Mouse (Mus musculus) ES-E14 (cell line): ENCODE results near the gene Tle2. TPM values are rescaled to one million over a fixed set of nuclear protein-coding genes. Genes with fewer than 3 reads are reported as not detected.

Source experiments
- DNase-seq: peaks from one replicate; pipeline ENCODE4 v3.0.0-alpha.2; 2013; ENCODE audit warnings: low read depth, low spot score
- H3K27ac ChIP-seq: 2 replicates; pipeline ENCODE4 v1.5.1; 2012; ENCODE audit warnings: low read depth, mild to moderate bottlenecking, low read length, moderate library complexity, mixed read lengths; ENCODE audit not compliant: poor library complexity, insufficient read depth, severe bottlenecking
- H3K36me3 ChIP-seq: 2 replicates; pipeline ENCODE4 v1.6.1; 2012; ENCODE audit warnings: mild to moderate bottlenecking, low read length, moderate library complexity, mixed read lengths; ENCODE audit not compliant: control insufficient read depth, poor library complexity, insufficient read depth, severe bottlenecking
- H3K4me1 ChIP-seq, 2 experiments: fragments of 150-350 bp in 1 of 2; sonication (generic) in 1 of 2; 2 replicates each; pipeline ENCODE4 v1.6.1; 2012; ENCODE audit warnings: low read length in 2 of 2, mild to moderate bottlenecking in 1 of 2, mixed read lengths in 1 of 2; ENCODE audit not compliant: control insufficient read depth in 2 of 2, insufficient read depth in 2 of 2, poor library complexity in 1 of 2
- H3K4me3 ChIP-seq, 2 experiments: fragments of 150-350 bp in 1 of 2; sonication (generic) in 1 of 2; 2 replicates each; pipeline ENCODE4 v1.5.1; 2012; ENCODE audit warnings: low read length in 2 of 2, low read depth in 1 of 2, mild to moderate bottlenecking in 1 of 2, mixed read lengths in 1 of 2; ENCODE audit not compliant: insufficient read depth in 1 of 2, poor library complexity in 1 of 2, severe bottlenecking in 1 of 2
- H3K9ac ChIP-seq: 2 replicates; pipeline ENCODE4 v1.6.1; 2012; ENCODE audit warnings: low read depth, mild to moderate bottlenecking, low read length, mixed read lengths; ENCODE audit not compliant: poor library complexity, insufficient read depth, severe bottlenecking
- H3K9me3 ChIP-seq: fragments of 150-350 bp; sonication (generic); 2 replicates; pipeline ENCODE4 v1.6.1; 2012; ENCODE audit warnings: low read depth, mild to moderate bottlenecking, low read length; ENCODE audit not compliant: control insufficient read depth, insufficient read depth
- CHD2 ChIP-seq: IDR thresholded peaks from 2 replicates; pipeline ENCODE4 v1.6.1; 2014; ENCODE audit warnings: mild to moderate bottlenecking, low read depth, low read length, inconsistent platforms
- HCFC1 ChIP-seq: IDR thresholded peaks from 2 replicates; pipeline ENCODE4 v1.6.1; 2012; ENCODE audit warnings: low read length, inconsistent platforms, borderline replicate concordance; ENCODE audit not compliant: insufficient read depth
- MAFK ChIP-seq: IDR thresholded peaks from 2 replicates; pipeline ENCODE4 v1.6.1; 2014; ENCODE audit warnings: mild to moderate bottlenecking, low read depth, low read length, inconsistent platforms; ENCODE audit not compliant: insufficient read depth
- ZC3H11A ChIP-seq: IDR thresholded peaks from 2 replicates; pipeline ENCODE4 v1.6.1; 2012; ENCODE audit warnings: low read depth, mild to moderate bottlenecking, inconsistent platforms, low read length, borderline replicate concordance
- ZNF384 ChIP-seq: IDR thresholded peaks from 2 replicates; pipeline ENCODE4 v1.6.1; 2012; ENCODE audit warnings: low read depth, low read length, inconsistent platforms
- in situ Hi-C, 2 experiments: fragments of 600-800 bp; cut with MboI; formaldehyde crosslinking; loops; one replicate each; pipeline ENCODE4 v1.15.1; 2025; ENCODE audit warnings: low sequenced_read_pairs in 2 of 2, inconsistent platforms in 1 of 2; ENCODE audit not compliant: unreplicated experiment in 2 of 2
- total RNA-seq: library from RNA; depleted of rRNA; stranded (reverse); fragments of 300-350 nt; gene quantifications from 2 replicates; pipeline ENCODE4 v1.2.3, GENCODE M21; 2012; rRNA removed

The Tle2 gene
- total RNA-seq, 1 experiment, result 2.4 TPM

DNA sequence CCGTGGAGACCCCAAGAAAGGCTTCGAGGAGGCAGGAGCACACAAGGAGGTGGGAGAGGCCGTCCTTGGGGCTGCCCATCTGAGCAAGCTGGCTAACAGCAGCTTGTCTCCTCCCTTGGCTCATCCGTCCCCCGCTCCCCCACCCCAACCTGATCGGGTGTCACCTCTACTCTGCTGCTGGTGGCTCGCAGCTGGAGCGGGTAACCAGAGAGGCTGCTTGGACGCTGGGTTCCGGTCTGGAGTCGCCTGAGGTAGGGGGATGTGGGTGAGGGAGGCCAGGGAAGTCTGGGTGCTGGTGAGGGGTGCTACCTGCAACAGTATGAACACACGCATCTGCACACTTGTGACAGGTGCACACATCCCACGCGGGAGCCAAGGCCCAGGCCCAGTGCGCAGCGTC is 54.0 kb downstream of the Tle2 start, which contains the start of gene Ankrd24:
Gene Ankrd24, plus strand, starts transcription at position 151 of the 400 bp plus-strand sequence.
- in situ Hi-C loops, result no loop called here
- Histone ChIP-seq H3K4me3 (peak within 1 kb of the TSS; percentile 93 to 97), H3K4me1 (peaks cover 8 to 32% of the 10 kb centered on the region in 2 experiments; a peak in 3 of 4 replicates), H3K36me3 (0 out of 2 replicates have a peak, but pooled peaks cover 3% of the 10 kb centered on the region), H3K27ac (peak within 1 kb of the TSS; percentile 89), H3K9me3 (no peaks in the 10 kb centered on the region), H3K9ac (peak within 1 kb of the TSS; percentile 94)
- TF ChIP-seq ZNF384 (no peak), MAFK (no peak), ZC3H11A (no peak), CHD2 (no peak), HCFC1 (no peak)
- no peak for DNase-seq

DNA sequence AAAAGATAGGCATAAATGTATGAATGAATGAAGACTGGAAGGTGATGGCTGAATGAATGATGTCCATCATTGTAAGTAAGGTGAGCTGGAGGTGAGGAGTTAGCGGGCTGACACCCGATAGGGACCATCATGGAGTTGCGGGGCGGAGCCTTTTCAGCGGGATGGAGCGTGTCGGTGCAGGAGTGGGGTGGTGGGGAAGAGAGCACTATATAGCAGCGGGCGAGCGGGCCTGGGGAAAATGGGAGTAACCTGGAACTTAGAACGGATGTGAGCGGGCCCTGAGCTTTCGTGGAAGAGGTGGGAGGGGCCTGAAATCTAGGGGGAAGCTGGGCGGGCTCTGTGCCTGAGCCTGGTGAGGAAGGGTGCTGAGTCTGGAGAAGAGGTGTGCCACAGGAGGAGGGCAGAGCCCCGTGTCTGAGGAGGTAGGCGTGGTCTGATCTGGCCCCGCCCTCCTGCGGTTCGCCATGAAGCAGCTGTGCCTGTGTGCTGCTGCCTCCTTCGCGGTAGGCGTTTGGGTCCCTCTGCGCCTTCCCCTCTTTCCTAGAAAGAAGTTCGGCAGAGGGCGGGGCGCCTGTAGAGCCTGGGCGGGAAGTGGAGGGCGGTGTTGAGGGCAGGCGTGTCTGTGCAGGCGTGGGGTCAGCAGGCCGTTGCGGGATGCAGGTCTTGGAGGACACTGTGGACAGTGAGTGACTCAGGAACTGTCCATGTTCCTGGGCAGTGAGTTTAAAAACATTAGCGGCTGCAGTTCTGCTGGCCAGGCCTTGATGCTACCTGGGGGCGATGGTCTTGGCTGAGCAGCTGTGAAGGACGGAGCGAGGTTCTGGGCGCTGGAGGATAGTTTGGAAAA is 59.1 kb downstream of the Tle2 start:
- H3K4me1 ChIP-seq, result peaks cover 2 to 23% of the 10 kb centered on the region in 2 experiments; a peak in 2 of 4 replicates
- no peaks in the 10 kb centered on the region for H3K9me3 ChIP-seq
- in situ Hi-C loops, result no loop called here
- peak; percentile 91 for DNase-seq
- TF ChIP-seq ZC3H11A, result no peak
- no peak for TF ChIP-seq HCFC1
- no peak for TF ChIP-seq CHD2
- no peak for TF ChIP-seq ZNF384
- no peak for TF ChIP-seq MAFK
- H3K36me3 ChIP-seq, result no peaks in the 10 kb centered on the region
- H3K27ac ChIP-seq, result no peak overlapping the region
- H3K4me3 ChIP-seq, result peak overlapping the region; percentile 45 to 68
- H3K9ac ChIP-seq, result peak overlapping the region; percentile 32; the same call in 1 of the 2 replicates

- no peak for DNase-seq
- peaks cover 2 to 18% of the 10 kb centered on the region in 2 experiments; a peak in 2 of 4 replicates for H3K4me1 ChIP-seq
- no peak overlapping the region for H3K27ac ChIP-seq
- H3K36me3 ChIP-seq, result no peaks in the 10 kb centered on the region
- TF ChIP-seq CHD2 (no peak), HCFC1 (no peak), ZC3H11A (no peak), MAFK (no peak), ZNF384 (no peak)
- in situ Hi-C loops, result no loop called here
- H3K9me3 ChIP-seq, result no peaks in the 10 kb centered on the region
- H3K4me3 ChIP-seq, result no peak overlapping the region
- no peak overlapping the region for H3K9ac ChIP-seq
Observed at GRCm38 (mm10) chr10:81636338-81636737, 62.0 kb downstream of the Tle2 start.

- TF ChIP-seq MAFK, result no peak
- no peak for TF ChIP-seq CHD2
- TF ChIP-seq ZNF384, result no peak
- no peak for TF ChIP-seq ZC3H11A
- peaks cover 2 to 21% of the 10 kb centered on the region in 2 experiments; a peak in 2 of 4 replicates for H3K4me1 ChIP-seq
- H3K4me3 ChIP-seq, result no peak overlapping the region
- no peak for DNase-seq
- H3K9ac ChIP-seq, result no peak overlapping the region
- H3K9me3 ChIP-seq, result no peaks in the 10 kb centered on the region
- no peak overlapping the region for H3K27ac ChIP-seq
- in situ Hi-C loops, result no loop called here
- no peaks in the 10 kb centered on the region for H3K36me3 ChIP-seq
Observed at GRCm38 (mm10) chr10:81638101-81638500, 63.7 kb downstream of the Tle2 start.

Other genes starting within 250 kb of the Tle2 start
- 2.3 and 4.5 TPM in 2 replicates for gene Tbxa2r, start 245.8 kb upstream of the Tle2 start, total RNA-seq
- gene Gipc3, start 231.3 kb upstream of the Tle2 start, total RNA-seq, result 0.09 and 0.16 TPM in 2 replicates
- 43.5 and 55.9 TPM in 2 replicates for gene Hmg20b, start 224.1 kb upstream of the Tle2 start, total RNA-seq
- gene Mfsd12, start 217.1 kb upstream of the Tle2 start, total RNA-seq, result 28.7 and 46.1 TPM in 2 replicates
- gene 4930404N11Rik, start 208.7 kb upstream of the Tle2 start, total RNA-seq, result 9.4 and 19.1 TPM in 2 replicates
- gene Fzr1, start 196.0 kb upstream of the Tle2 start, total RNA-seq, result 63.0 and 94.5 TPM in 2 replicates
- gene Dohh, start 190.1 kb upstream of the Tle2 start, total RNA-seq, result 168 and 183 TPM in 2 replicates
- 1.1 and 1.8 TPM in 2 replicates for gene Gm48551, start 190.1 kb upstream of the Tle2 start, total RNA-seq
- 2.5 and 2.7 TPM in 2 replicates for gene Gm48552, start 185.6 kb upstream of the Tle2 start, total RNA-seq
- gene Smim24, start 181.5 kb upstream of the Tle2 start, total RNA-seq, result 1.7 TPM in 2 replicates
- 4.9 and 6.3 TPM in 2 replicates for gene Nfic, start 118.9 kb upstream of the Tle2 start, total RNA-seq
- gene Celf5, start 91.9 kb upstream of the Tle2 start, total RNA-seq, result 5.0 and 8.2 TPM in 2 replicates
- 254 and 393 TPM in 2 replicates for gene Ncln, start 78.2 kb upstream of the Tle2 start, total RNA-seq
- gene S1pr4, start 74.4 kb upstream of the Tle2 start, total RNA-seq, result 0.94 and 1.9 TPM in 2 replicates
- 11.8 and 16.6 TPM in 2 replicates for gene Gna15, start 50.3 kb upstream of the Tle2 start, total RNA-seq
- 52.1 and 53.4 TPM in 2 replicates for gene Gna11, start 29.4 kb upstream of the Tle2 start, total RNA-seq
- 102 and 145 TPM in 2 replicates for gene Aes, start 15.1 kb upstream of the Tle2 start, total RNA-seq
- gene Tle6, start 26.5 kb downstream of the Tle2 start, total RNA-seq, result 17.7 and 22.0 TPM in 2 replicates
- gene BC025920, start 31.7 kb downstream of the Tle2 start, total RNA-seq, result 2.3 and 2.5 TPM in 2 replicates
- gene Sirt6, start 53.2 kb downstream of the Tle2 start, total RNA-seq, result 14.5 and 16.7 TPM in 2 replicates
- gene Ankrd24, start 54.0 kb downstream of the Tle2 start, total RNA-seq, result 14.4 and 18.6 TPM in 2 replicates
- gene Gm10778, start 74.5 kb downstream of the Tle2 start, total RNA-seq, result 5.3 and 5.5 TPM in 2 replicates
- gene Zfp433, start 130.3 kb downstream of the Tle2 start, total RNA-seq, result 6.1 and 7.3 TPM in 2 replicates
- gene Gm3055, start 196.6 kb downstream of the Tle2 start, total RNA-seq, result 7.0 and 10.1 TPM in 2 replicates
- gene Gm4767, start 237.6 kb downstream of the Tle2 start, total RNA-seq, result 1.6 and 2.6 TPM in 2 replicates